Mouse (Mus musculus) limb, embryonic 11.5 days (tissue): Measurements from ENCODE around the gene Cxadr. TPM values are rescaled to one million over a fixed set of nuclear protein-coding genes. Genes with fewer than 3 reads are reported as not detected.
A peak's percentile ranks its signal among the peaks of the same experiment; 100 is the strongest.

Experiments used
- ATAC-seq: fragments of 200-750 bp; cut with Nextera tagmentation; 2 replicates; pipeline ENCODE4 v1.8.0; 2017; ENCODE audit warnings: low read depth; ENCODE audit not compliant: insufficient number of reproducible peaks, low FRiP score, low TSS enrichment
- DNase-seq: peaks from one replicate; pipeline ENCODE4 v3.0.0-alpha.2; 2015; ENCODE audit warnings: low spot score
- H3K27ac ChIP-seq: fragments of 300-500 bp; sonication (generic); replicated peaks from 2 replicates; pipeline ENCODE4 v1.5.1; 2014; ENCODE audit warnings: low read depth, mild to moderate bottlenecking, low read length
- H3K27me3 ChIP-seq: fragments of 300-500 bp; sonication (generic); 2 replicates; pipeline ENCODE4 v1.6.1; 2014; ENCODE audit warnings: mild to moderate bottlenecking, low read length, mixed read lengths; ENCODE audit not compliant: control insufficient read depth, insufficient read depth
- H3K36me3 ChIP-seq: fragments of 300-500 bp; sonication (generic); 2 replicates; pipeline ENCODE4 v1.6.1; 2014; ENCODE audit warnings: mild to moderate bottlenecking, low read length, moderate library complexity, mixed read lengths; ENCODE audit not compliant: control insufficient read depth, insufficient read depth
- H3K4me1 ChIP-seq: fragments of 300-500 bp; sonication (generic); 2 replicates; pipeline ENCODE4 v1.6.1; 2014; ENCODE audit warnings: low read length, mixed read lengths; ENCODE audit not compliant: control insufficient read depth, insufficient read depth
- H3K4me2 ChIP-seq: fragments of 300-500 bp; sonication (generic); 2 replicates; pipeline ENCODE4 v1.6.1; 2014; ENCODE audit warnings: low read depth, mild to moderate bottlenecking, moderate library complexity; ENCODE audit not compliant: severe bottlenecking
- H3K4me3 ChIP-seq: fragments of 300-500 bp; sonication (generic); 2 replicates; pipeline ENCODE4 v1.5.1; 2014; ENCODE audit warnings: low read depth, low read length
- H3K9ac ChIP-seq: fragments of 300-500 bp; sonication (generic); 2 replicates; pipeline ENCODE4 v1.6.1; 2014; ENCODE audit warnings: mild to moderate bottlenecking, low read length
- H3K9me3 ChIP-seq: fragments of 300-500 bp; sonication (generic); 2 replicates; pipeline ENCODE4 v1.6.1; 2016; ENCODE audit warnings: low read length; ENCODE audit not compliant: control insufficient read depth
- WGBS: fragments of 180-500 bp; shearing (Covaris S2); extraction: QIAGEN DNeasy Blood & Tissue Kit; methylation state at CpG from one replicate; pipeline ENCODE4 v1.1.7; 2014; 5-methylcytosine and 5-hydroxymethylcytosine counted together
- polyA plus RNA-seq: library from polyadenylated mRNA; unstranded; fragments of >200 nt; fragmentation: Nextera tagmentation; extraction: Ambion mirVana; gene quantifications from 2 replicates; pipeline ENCODE4 v1.2.1, GENCODE M21; 2014

Gene Cxadr
- polyA plus RNA-seq: 22.9 and 24.4 TPM in 2 replicates

GRCm38 (mm10) chr16:78301183-78301830 lies at the start of gene Cxadr:
Gene Cxadr, plus strand, starts transcription at chr16:78301489.
- peak; percentile 92 for ATAC-seq
- peak within 1 kb of the TSS; percentile 90 for H3K9ac ChIP-seq
- DNase-seq: peak; percentile 91
- H3K4me3 ChIP-seq: peak within 1 kb of the TSS; percentile 88
- H3K4me2 ChIP-seq: peak within 1 kb of the TSS; percentile 76
- no peaks in the 10 kb centered on the region for H3K9me3 ChIP-seq
- H3K27ac ChIP-seq: peak within 1 kb of the TSS; percentile 47
- H3K4me1 ChIP-seq: peaks cover 3% of the 10 kb centered on the region; the same call in 1 of the 2 replicates
- no peaks in the 10 kb centered on the region for H3K36me3 ChIP-seq
- WGBS: under 1% methylated on average over 34 of the region's 34 CpGs
- H3K27me3 ChIP-seq: no peaks in the 10 kb centered on the region

- H3K9ac ChIP-seq: no peak overlapping the region
- ATAC-seq (no peak), DNase-seq (no peak)
- no peak overlapping the region for H3K4me2 ChIP-seq
- no peaks in the 10 kb centered on the region for H3K9me3 ChIP-seq
- no peaks in the 10 kb centered on the region for H3K36me3 ChIP-seq
- 75% methylated on average over 4 of the region's 4 CpGs for WGBS
- no peak overlapping the region for H3K4me3 ChIP-seq
- H3K27ac ChIP-seq: no peak overlapping the region
- H3K4me1 ChIP-seq: no peaks in the 10 kb centered on the region
- H3K27me3 ChIP-seq: no peaks in the 10 kb centered on the region
Observed at GRCm38 (mm10) chr16:78258989-78259388, 42.3 kb upstream of the Cxadr start.

GRCm38 (mm10) chr16:78260070-78260879 lies 41.0 kb upstream of the Cxadr start:
- H3K4me3 ChIP-seq: no peak overlapping the region
- H3K4me2 ChIP-seq: no peak overlapping the region
- H3K36me3 ChIP-seq: no peaks in the 10 kb centered on the region
- DNase-seq (no peak), ATAC-seq (no peak)
- no peak overlapping the region for H3K27ac ChIP-seq
- H3K4me1 ChIP-seq: no peaks in the 10 kb centered on the region
- H3K27me3 ChIP-seq: no peaks in the 10 kb centered on the region
- 72% methylated on average over 10 of the region's 10 CpGs for WGBS
- no peaks in the 10 kb centered on the region for H3K9me3 ChIP-seq
- no peak overlapping the region for H3K9ac ChIP-seq

GRCm38 (mm10) chr16:78261520-78261919 lies 39.8 kb upstream of the Cxadr start:
- no peaks in the 10 kb centered on the region for H3K36me3 ChIP-seq
- WGBS: 20% methylated on average over 3 of the region's 3 CpGs
- no peak overlapping the region for H3K9ac ChIP-seq
- no peak overlapping the region for H3K27ac ChIP-seq
- no peak for ATAC-seq
- no peak overlapping the region for H3K4me3 ChIP-seq
- H3K9me3 ChIP-seq: no peaks in the 10 kb centered on the region
- H3K27me3 ChIP-seq: no peaks in the 10 kb centered on the region
- H3K4me1 ChIP-seq: 0 out of 2 replicates have a peak, but pooled peaks cover 3% of the 10 kb centered on the region
- DNase-seq: no peak
- no peak overlapping the region for H3K4me2 ChIP-seq

GRCm38 (mm10) chr16:78264442-78265150 lies 36.7 kb upstream of the Cxadr start:
- peak; percentile 45 for DNase-seq
- WGBS: 22% methylated on average over 16 of the region's 16 CpGs

GRCm38 (mm10) chr16:78265151-78265590 lies 36.1 kb upstream of the Cxadr start:
- WGBS: under 1% methylated on average over 7 of the region's 7 CpGs
- Histone ChIP-seq H3K4me2 (peak overlapping the region; percentile 58), H3K9me3 (no peaks in the 10 kb centered on the region), H3K36me3 (no peaks in the 10 kb centered on the region), H3K27ac (no peak overlapping the region), H3K4me1 (0 out of 2 replicates have a peak, but pooled peaks cover 3% of the 10 kb centered on the region), H3K9ac (peak overlapping the region; percentile 61), H3K27me3 (no peaks in the 10 kb centered on the region), H3K4me3 (peak overlapping the region; percentile 33)
- ATAC-seq (peak; percentile 67), DNase-seq (peak; percentile 64)

More at GRCm38 (mm10) chr16:78264442-78265150, 36.7 kb upstream of the Cxadr start:
- ATAC-seq: no peak; the same call in 1 of the 2 replicates
- Histone ChIP-seq H3K4me1 (0 out of 2 replicates have a peak, but pooled peaks cover 3% of the 10 kb centered on the region), H3K4me3 (peak overlapping the region; percentile 33), H3K36me3 (no peaks in the 10 kb centered on the region), H3K9ac (peak overlapping the region; percentile 61), H3K27me3 (no peaks in the 10 kb centered on the region), H3K9me3 (no peaks in the 10 kb centered on the region), H3K27ac (no peak overlapping the region), H3K4me2 (peak overlapping the region; percentile 58)

GRCm38 (mm10) chr16:78265826-78266225 lies 35.5 kb upstream of the Cxadr start:
- Histone ChIP-seq H3K27ac (no peak overlapping the region), H3K4me3 (no peak overlapping the region), H3K4me1 (0 out of 2 replicates have a peak, but pooled peaks cover 3% of the 10 kb centered on the region), H3K27me3 (no peaks in the 10 kb centered on the region), H3K9me3 (no peaks in the 10 kb centered on the region), H3K4me2 (no peak overlapping the region), H3K36me3 (no peaks in the 10 kb centered on the region), H3K9ac (no peak overlapping the region)
- DNase-seq: no peak
- WGBS: 42% methylated on average over 11 of the region's 11 CpGs
- no peak for ATAC-seq

GRCm38 (mm10) chr16:78267453-78267852 lies 33.8 kb upstream of the Cxadr start:
- H3K4me1 ChIP-seq: 0 out of 2 replicates have a peak, but pooled peaks cover 3% of the 10 kb centered on the region
- H3K9ac ChIP-seq: no peak overlapping the region
- H3K4me3 ChIP-seq: no peak overlapping the region
- no peak overlapping the region for H3K27ac ChIP-seq
- no peak overlapping the region for H3K4me2 ChIP-seq
- no peaks in the 10 kb centered on the region for H3K27me3 ChIP-seq
- no peaks in the 10 kb centered on the region for H3K9me3 ChIP-seq
- no peaks in the 10 kb centered on the region for H3K36me3 ChIP-seq
- no peak for ATAC-seq
- DNase-seq: no peak
